Mouse (Mus musculus) intestine, postnatal 0 days (tissue): ENCODE measurements around the gene Cyba. TPM values are rescaled to one million over a fixed set of nuclear protein-coding genes. Genes with fewer than 3 reads are reported as not detected.

ENCODE experiments used
- ATAC-seq: fragments of 200-750 bp; cut with Nextera tagmentation; 2 replicates; pipeline ENCODE4 v1.8.0; 2017; ENCODE audit warnings: mild to moderate bottlenecking, moderate TSS enrichment, moderate library complexity
- H3K27ac ChIP-seq: fragments of 300-500 bp; sonication (generic); 2 replicates; pipeline ENCODE4 v1.5.1; 2014; ENCODE audit warnings: mild to moderate bottlenecking, low read depth, low read length, moderate library complexity
- H3K27me3 ChIP-seq: fragments of 300-500 bp; sonication (generic); replicated peaks from 2 replicates; pipeline ENCODE4 v1.6.1; 2014; ENCODE audit warnings: low read length, mixed read lengths; ENCODE audit not compliant: control insufficient read depth, insufficient read depth
- H3K36me3 ChIP-seq: fragments of 300-500 bp; sonication (generic); 2 replicates; pipeline ENCODE4 v1.6.1; 2014; ENCODE audit warnings: mild to moderate bottlenecking, moderate library complexity; ENCODE audit not compliant: control insufficient read depth, insufficient read depth
- H3K4me1 ChIP-seq: fragments of 300-500 bp; sonication (generic); replicated peaks from 2 replicates; pipeline ENCODE4 v1.6.1; 2014; ENCODE audit warnings: antibody characterized with exemption, low read length, mixed read lengths; ENCODE audit not compliant: control insufficient read depth, insufficient read depth
- H3K4me2 ChIP-seq: fragments of 300-500 bp; sonication (generic); replicated peaks from 2 replicates; pipeline ENCODE4 v1.6.1; 2014; ENCODE audit warnings: low read depth, mild to moderate bottlenecking, moderate library complexity
- H3K4me3 ChIP-seq: fragments of 300-500 bp; sonication (generic); 2 replicates; pipeline ENCODE4 v1.5.1; 2014; ENCODE audit warnings: low read depth, low read length
- H3K9ac ChIP-seq: fragments of 300-500 bp; sonication (generic); 2 replicates; pipeline ENCODE4 v1.6.1; 2014; ENCODE audit warnings: mild to moderate bottlenecking, low read depth, low read length
- H3K9me3 ChIP-seq: fragments of 300-500 bp; sonication (generic); 2 replicates; pipeline ENCODE4 v1.6.1; 2016; ENCODE audit warnings: mixed run types; ENCODE audit not compliant: control insufficient read depth
- CTCF ChIP-seq: sonication (generic); IDR thresholded peaks from 2 replicates; pipeline ENCODE4 v1.5.1; 2016; ENCODE audit warnings: low read depth, mild to moderate bottlenecking, control low read depth, antibody characterized with exemption, moderate library complexity
- WGBS: fragments of 180-500 bp; shearing (Covaris S2); extraction: QIAGEN DNeasy Blood & Tissue Kit; methylation state at CpG from one replicate; pipeline ENCODE4 v1.1.7; 2014; 5-methylcytosine and 5-hydroxymethylcytosine counted together
- polyA plus RNA-seq: library from polyadenylated mRNA; unstranded; fragments of >200 nt; fragmentation: Nextera tagmentation; extraction: Ambion mirVana; gene quantifications from 2 replicates; pipeline ENCODE4 v1.2.1, GENCODE M21; 2015

Gene Cyba
- polyA plus RNA-seq, 1 experiment from 2014 or later: 312 TPM

GRCm38 (mm10) chr8:122421376-122422070, 11.2 kb downstream of the Cyba start, which contains the start of gene Il17c:
Il17c (plus strand) TSS chr8:122422020.
- WGBS: 36% methylated on average over 14 of the region's 14 CpGs
- H3K36me3 ChIP-seq: peaks cover 40% of the 10 kb centered on the region; the same call in 1 of the 2 replicates
- no peaks in the 10 kb centered on the region for H3K27me3 ChIP-seq
- H3K4me3 ChIP-seq: no peak within 1 kb of the TSS
- TF ChIP-seq CTCF: no peak
- H3K4me2 ChIP-seq: no peak within 1 kb of the TSS
- no peak within 1 kb of the TSS for H3K9ac ChIP-seq
- H3K27ac ChIP-seq: peak within 1 kb of the TSS; percentile 17; the same call in 1 of the 2 replicates
- peak; percentile 92 for ATAC-seq
- peaks cover 7% of the 10 kb centered on the region; the same call in 1 of the 2 replicates for H3K4me1 ChIP-seq
- no peaks in the 10 kb centered on the region for H3K9me3 ChIP-seq

GRCm38 (mm10) chr8:122419881-122420555, 12.7 kb downstream of the Cyba start:
- Histone ChIP-seq H3K9ac (no peak overlapping the region), H3K27me3 (no peaks in the 10 kb centered on the region), H3K27ac (no peak overlapping the region), H3K4me2 (no peak overlapping the region), H3K36me3 (peaks cover 43% of the 10 kb centered on the region), H3K9me3 (no peaks in the 10 kb centered on the region), H3K4me1 (peaks cover 7% of the 10 kb centered on the region; the same call in 1 of the 2 replicates), H3K4me3 (no peak overlapping the region)
- TF ChIP-seq CTCF: no peak
- 70% methylated on average over 9 of the region's 9 CpGs for WGBS
- ATAC-seq: no peak

GRCm38 (mm10) chr8:122415554-122415953, 17.2 kb downstream of the Cyba start:
- no peak overlapping the region for H3K4me2 ChIP-seq
- H3K9ac ChIP-seq: no peak overlapping the region
- no peaks in the 10 kb centered on the region for H3K4me1 ChIP-seq
- H3K27me3 ChIP-seq: no peaks in the 10 kb centered on the region
- H3K9me3 ChIP-seq: no peaks in the 10 kb centered on the region
- H3K36me3 ChIP-seq: peaks cover 77% of the 10 kb centered on the region
- no peak overlapping the region for H3K27ac ChIP-seq
- no peak for TF ChIP-seq CTCF
- whole genome bisulfite sequencing: 87% methylated on average over 6 of the region's 6 CpGs
- H3K4me3 ChIP-seq: no peak overlapping the region
- no peak for ATAC-seq

GRCm38 (mm10) chr8:122414311-122414710, 18.4 kb downstream of the Cyba start:
- 76% methylated on average over 9 of the region's 9 CpGs for WGBS
- Histone ChIP-seq H3K9ac (no peak overlapping the region), H3K4me2 (no peak overlapping the region), H3K4me3 (no peak overlapping the region), H3K27me3 (no peaks in the 10 kb centered on the region), H3K4me1 (no peaks in the 10 kb centered on the region), H3K9me3 (no peaks in the 10 kb centered on the region), H3K27ac (peak overlapping the region; percentile 35; the same call in 1 of the 2 replicates), H3K36me3 (peaks cover 90% of the 10 kb centered on the region)
- ATAC-seq: no peak
- no peak for TF ChIP-seq CTCF

GRCm38 (mm10) chr8:122407678-122408077, 25.1 kb downstream of the Cyba start:
- H3K4me2 ChIP-seq: no peak overlapping the region
- no peak overlapping the region for H3K9ac ChIP-seq
- H3K27ac ChIP-seq: no peak overlapping the region
- no peak for ATAC-seq
- H3K4me3 ChIP-seq: no peak overlapping the region
- no peaks in the 10 kb centered on the region for H3K9me3 ChIP-seq
- 90% methylated on average over 7 of the region's 7 CpGs for WGBS
- H3K27me3 ChIP-seq: no peaks in the 10 kb centered on the region
- no peaks in the 10 kb centered on the region for H3K4me1 ChIP-seq
- TF ChIP-seq CTCF: no peak
- peaks cover 95% of the 10 kb centered on the region for H3K36me3 ChIP-seq

- peak overlapping the region; percentile 50; the same call in 1 of the 2 replicates for H3K27ac ChIP-seq
- WGBS: 58% methylated on average over 9 of the region's 9 CpGs
- peaks cover 94% of the 10 kb centered on the region for H3K36me3 ChIP-seq
- H3K4me3 ChIP-seq: no peak overlapping the region
- no peak for TF ChIP-seq CTCF
- H3K9ac ChIP-seq: no peak overlapping the region
- H3K4me2 ChIP-seq: no peak overlapping the region
- H3K4me1 ChIP-seq: no peaks in the 10 kb centered on the region
- no peaks in the 10 kb centered on the region for H3K27me3 ChIP-seq
- H3K9me3 ChIP-seq: no peaks in the 10 kb centered on the region
- peak; percentile 79 for ATAC-seq
Measured at GRCm38 (mm10) chr8:122405146-122405805, 27.5 kb downstream of the Cyba start.
